Mouse (Mus musculus) kidney, embryonic 16.5 days (tissue): ENCODE measurements around the gene Cep131. TPM values are rescaled to one million over a fixed set of nuclear protein-coding genes. Genes with fewer than 3 reads are reported as not detected.

Experiments used
- ATAC-seq: fragments of 200-750 bp; cut with Nextera tagmentation; 2 replicates; pipeline ENCODE4 v1.8.0; 2017; ENCODE audit warnings: moderate TSS enrichment; ENCODE audit not compliant: low FRiP score, low TSS enrichment
- H3K27ac ChIP-seq: fragments of 300-500 bp; sonication (generic); 2 replicates; pipeline ENCODE4 v1.5.1; 2014; ENCODE audit warnings: low read length
- H3K27me3 ChIP-seq: fragments of 300-500 bp; sonication (generic); 2 replicates; pipeline ENCODE4 v1.6.1; 2014; ENCODE audit warnings: low read length, control low read depth, mixed read lengths; ENCODE audit not compliant: insufficient read depth
- H3K36me3 ChIP-seq: fragments of 300-500 bp; sonication (generic); 2 replicates; pipeline ENCODE4 v1.6.1; 2014; ENCODE audit warnings: low read length, control low read depth, mixed read lengths; ENCODE audit not compliant: insufficient read depth
- H3K4me1 ChIP-seq: fragments of 300-500 bp; sonication (generic); 2 replicates; pipeline ENCODE4 v1.6.1; 2014; ENCODE audit warnings: low read length, control low read depth, mixed read lengths; ENCODE audit not compliant: insufficient read depth
- H3K4me2 ChIP-seq: fragments of 300-500 bp; sonication (generic); replicated peaks from 2 replicates; pipeline ENCODE4 v1.6.1; 2014; ENCODE audit warnings: low read depth, low read length
- H3K4me3 ChIP-seq: fragments of 300-500 bp; sonication (generic); 2 replicates; pipeline ENCODE4 v1.5.1; 2014; ENCODE audit warnings: mild to moderate bottlenecking, low read length
- H3K9ac ChIP-seq: fragments of 300-500 bp; sonication (generic); replicated peaks from 2 replicates; pipeline ENCODE4 v1.6.1; 2014; ENCODE audit warnings: low read length
- H3K9me3 ChIP-seq: fragments of 300-500 bp; sonication (generic); 2 replicates; pipeline ENCODE4 v1.6.1; 2016; ENCODE audit warnings: low read length, control low read depth
- WGBS: fragments of 180-500 bp; shearing (Covaris S2); extraction: QIAGEN DNeasy Blood & Tissue Kit; methylation state at CpG from one replicate; pipeline ENCODE4 v1.1.7; 2014; 5-methylcytosine and 5-hydroxymethylcytosine counted together
- polyA plus RNA-seq: library from polyadenylated mRNA; unstranded; fragments of >200 nt; fragmentation: Nextera tagmentation; extraction: Ambion mirVana; gene quantifications from 2 replicates; pipeline ENCODE4 v1.2.1, GENCODE M21; 2015

Cep131 gene
- 26.6 and 27.9 TPM in 2 replicates for polyA plus RNA-seq

GRCm38 (mm10) chr11:120086702-120087152 lies at the start of gene Cep131:
Gene Cep131 (minus strand): TSS chr11:120086827.
- ATAC-seq: peak; percentile 99
- H3K36me3 ChIP-seq: peaks cover 13% of the 10 kb centered on the region; the same call in 1 of the 2 replicates
- H3K4me1 ChIP-seq: peaks cover 12% of the 10 kb centered on the region
- no peaks in the 10 kb centered on the region for H3K9me3 ChIP-seq
- H3K4me2 ChIP-seq: peak within 1 kb of the TSS; percentile 90
- H3K27me3 ChIP-seq: no peaks in the 10 kb centered on the region
- peak within 1 kb of the TSS; percentile 56 for H3K27ac ChIP-seq
- H3K4me3 ChIP-seq: peak within 1 kb of the TSS; percentile 69
- under 1% methylated on average over 42 of the region's 42 CpGs for WGBS
- peak within 1 kb of the TSS; percentile 81 for H3K9ac ChIP-seq

DNA sequence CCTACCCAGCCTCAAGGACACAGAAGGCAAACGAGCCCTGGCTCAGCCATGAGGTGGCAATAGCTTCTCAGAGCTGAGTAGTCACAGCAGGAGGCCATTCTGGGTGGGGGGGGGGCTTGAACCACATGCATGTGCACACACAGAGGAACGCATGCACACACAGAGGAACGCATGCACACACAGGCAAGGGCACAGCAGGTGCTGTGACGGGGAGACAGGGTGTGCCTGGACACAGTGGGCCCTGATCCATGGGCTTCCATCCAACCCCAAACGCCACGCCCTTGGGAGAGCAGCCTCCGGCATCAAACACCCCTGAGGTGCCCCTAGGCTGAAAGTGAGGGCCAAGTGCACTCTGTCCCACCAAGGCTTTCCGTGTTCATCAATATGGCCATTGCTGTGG lies 49.6 kb upstream of the Cep131 start:
- Histone ChIP-seq H3K27ac (no peak overlapping the region), H3K4me3 (no peak overlapping the region), H3K4me1 (peaks cover 16% of the 10 kb centered on the region), H3K27me3 (no peaks in the 10 kb centered on the region), H3K9ac (no peak overlapping the region), H3K36me3 (peaks cover 20% of the 10 kb centered on the region; the same call in 1 of the 2 replicates), H3K4me2 (no peak overlapping the region), H3K9me3 (no peaks in the 10 kb centered on the region)
- WGBS: 90% methylated on average over 8 of the region's 8 CpGs
- no peak for ATAC-seq

GRCm38 (mm10) chr11:120134847-120135530 lies 48.4 kb upstream of the Cep131 start:
- ATAC-seq: no peak
- H3K27ac ChIP-seq: no peak overlapping the region
- H3K27me3 ChIP-seq: no peaks in the 10 kb centered on the region
- H3K4me1 ChIP-seq: peaks cover 16% of the 10 kb centered on the region
- no peak overlapping the region for H3K9ac ChIP-seq
- 93% methylated on average over 9 of the region's 9 CpGs for WGBS
- no peaks in the 10 kb centered on the region for H3K9me3 ChIP-seq
- H3K4me3 ChIP-seq: no peak overlapping the region
- H3K36me3 ChIP-seq: peaks cover 20% of the 10 kb centered on the region; the same call in 1 of the 2 replicates
- no peak overlapping the region for H3K4me2 ChIP-seq

GRCm38 (mm10) chr11:120134148-120134547 lies 47.5 kb upstream of the Cep131 start:
- 89% methylated on average over 5 of the region's 5 CpGs for WGBS
- peaks cover 23% of the 10 kb centered on the region; the same call in 1 of the 2 replicates for H3K36me3 ChIP-seq
- no peaks in the 10 kb centered on the region for H3K9me3 ChIP-seq
- no peak overlapping the region for H3K4me3 ChIP-seq
- peaks cover 16% of the 10 kb centered on the region for H3K4me1 ChIP-seq
- no peak for ATAC-seq
- no peak overlapping the region for H3K27ac ChIP-seq
- no peaks in the 10 kb centered on the region for H3K27me3 ChIP-seq
- no peak overlapping the region for H3K4me2 ChIP-seq
- H3K9ac ChIP-seq: no peak overlapping the region

DNA sequence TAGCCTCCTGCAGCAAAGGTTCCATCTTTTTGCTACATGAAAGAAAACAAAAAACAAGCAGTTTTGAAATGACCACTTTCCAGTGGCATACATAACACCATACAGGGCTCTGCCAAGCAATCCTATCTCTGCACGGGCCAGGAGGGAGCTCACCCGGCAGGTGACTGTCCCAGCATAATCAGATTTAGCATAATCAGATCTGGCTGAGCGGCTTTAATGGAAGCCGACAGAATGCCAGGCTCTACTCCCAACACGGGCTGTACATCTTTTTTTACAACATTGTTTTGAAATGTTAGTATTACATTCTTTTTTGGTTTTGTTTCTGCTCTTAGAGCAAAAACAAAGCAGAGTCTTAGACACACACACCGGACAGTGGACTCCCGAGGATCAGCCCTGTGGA lies 42.7 kb upstream of the Cep131 start:
- no peak overlapping the region for H3K4me2 ChIP-seq

DNA sequence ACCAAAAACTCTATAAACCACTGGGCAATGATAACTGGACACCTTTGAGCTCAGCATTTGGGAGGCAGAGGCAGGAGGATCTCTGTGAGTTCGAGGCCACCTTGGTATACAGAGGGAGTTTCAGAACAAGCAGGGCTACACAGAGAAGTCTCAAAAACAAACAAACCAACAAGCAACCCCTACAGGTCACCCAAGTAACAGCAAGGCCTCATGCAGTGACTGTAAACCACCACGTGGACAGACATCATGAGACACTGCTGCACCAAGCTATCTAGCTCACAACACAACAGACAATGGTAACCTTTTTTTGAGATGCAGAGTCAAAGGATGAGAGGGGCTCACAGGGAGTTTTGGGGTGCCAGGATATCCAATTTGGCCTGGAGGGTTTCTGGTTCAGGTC lies 40.2 kb upstream of the Cep131 start:
- Histone ChIP-seq H3K27me3 (no peaks in the 10 kb centered on the region), H3K4me3 (no peak overlapping the region), H3K27ac (no peak overlapping the region), H3K4me1 (no peaks in the 10 kb centered on the region), H3K9me3 (no peaks in the 10 kb centered on the region), H3K9ac (no peak overlapping the region), H3K4me2 (no peak overlapping the region), H3K36me3 (peaks cover 27% of the 10 kb centered on the region)
- WGBS: 93% methylated on average over 2 of the region's 2 CpGs
- ATAC-seq: no peak

More for the DNA sequence above, 42.7 kb upstream of the Cep131 start:
- no peak for ATAC-seq
- Histone ChIP-seq H3K4me1 (no peaks in the 10 kb centered on the region), H3K4me3 (no peak overlapping the region), H3K9ac (no peak overlapping the region), H3K27me3 (no peaks in the 10 kb centered on the region), H3K27ac (no peak overlapping the region), H3K9me3 (no peaks in the 10 kb centered on the region), H3K36me3 (peaks cover 31% of the 10 kb centered on the region)
- 78% methylated on average over 7 of the region's 7 CpGs for WGBS

- Histone ChIP-seq H3K9ac (no peak overlapping the region), H3K4me2 (no peak overlapping the region), H3K4me3 (no peak overlapping the region), H3K9me3 (no peaks in the 10 kb centered on the region), H3K27me3 (no peaks in the 10 kb centered on the region), H3K4me1 (no peaks in the 10 kb centered on the region), H3K27ac (no peak overlapping the region), H3K36me3 (peaks cover 7% of the 10 kb centered on the region; the same call in 1 of the 2 replicates)
- WGBS: 68% methylated on average over 12 of the region's 12 CpGs
- no peak for ATAC-seq
Observed at GRCm38 (mm10) chr11:120122126-120122525, 35.5 kb upstream of the Cep131 start.

GRCm38 (mm10) chr11:120120642-120121420 lies 34.2 kb upstream of the Cep131 start:
- no peaks in the 10 kb centered on the region for H3K27me3 ChIP-seq
- no peak for ATAC-seq
- WGBS: 87% methylated on average over 17 of the region's 17 CpGs
- H3K9me3 ChIP-seq: no peaks in the 10 kb centered on the region
- H3K9ac ChIP-seq: no peak overlapping the region
- H3K4me3 ChIP-seq: no peak overlapping the region
- no peaks in the 10 kb centered on the region for H3K4me1 ChIP-seq
- H3K27ac ChIP-seq: no peak overlapping the region
- no peak overlapping the region for H3K4me2 ChIP-seq
- peaks cover 8% of the 10 kb centered on the region; the same call in 1 of the 2 replicates for H3K36me3 ChIP-seq

DNA sequence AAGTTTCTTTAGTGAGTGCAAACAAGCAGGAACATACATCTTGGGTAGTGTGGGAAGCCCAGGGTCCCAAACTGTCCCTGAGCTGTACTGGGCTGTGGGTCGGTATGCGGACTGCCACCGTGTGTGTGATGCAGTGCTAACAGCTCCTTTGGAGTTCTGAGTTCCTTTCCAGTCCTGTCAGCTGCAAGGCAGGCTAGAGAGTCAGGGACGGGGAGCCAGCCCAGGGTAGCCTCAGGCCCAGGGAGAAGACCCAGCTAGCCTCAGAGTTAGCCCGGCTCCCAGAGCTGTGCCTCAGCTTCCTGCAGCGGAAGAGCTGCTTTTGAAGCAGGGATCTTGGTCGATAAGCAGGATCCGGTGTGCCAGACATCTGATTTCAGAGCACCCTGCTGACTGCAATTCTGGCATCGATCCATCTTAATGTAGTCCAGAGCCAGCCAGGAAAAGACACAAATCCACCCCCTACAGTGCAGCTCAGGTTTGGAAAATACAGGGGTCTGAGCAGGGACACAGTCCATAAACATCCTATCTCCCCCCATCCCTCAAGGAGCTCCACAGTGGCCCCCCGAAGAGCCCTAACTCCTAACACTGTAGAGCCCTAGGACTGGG lies 33.4 kb upstream of the Cep131 start:
- H3K9ac ChIP-seq: no peak overlapping the region
- no peak overlapping the region for H3K4me2 ChIP-seq

More for the DNA sequence above, 33.4 kb upstream of the Cep131 start:
- no peaks in the 10 kb centered on the region for H3K9me3 ChIP-seq
- H3K27me3 ChIP-seq: no peaks in the 10 kb centered on the region
- ATAC-seq: no peak
- no peak overlapping the region for H3K4me3 ChIP-seq
- H3K27ac ChIP-seq: no peak overlapping the region
- 87% methylated on average over 10 of the region's 10 CpGs for WGBS
- H3K4me1 ChIP-seq: no peaks in the 10 kb centered on the region
- H3K36me3 ChIP-seq: peaks cover 14% of the 10 kb centered on the region
